Mouse (Mus musculus) embryonic facial prominence, embryonic 15.5 days (tissue): ENCODE measurements around the gene 4930568D16Rik. TPM values are rescaled to one million over a fixed set of nuclear protein-coding genes. Genes with fewer than 3 reads are reported as not detected.

Source experiments
- polyA plus RNA-seq: library from polyadenylated mRNA; unstranded; fragments of >200 nt; fragmentation: Nextera tagmentation; extraction: Ambion mirVana; gene quantifications from 2 replicates; pipeline ENCODE4 v1.2.1, GENCODE M21; 2015

4930568D16Rik gene
- polyA plus RNA-seq, 1 experiment from 2014 or later = not detected

Other genes starting within 250 kb of the 4930568D16Rik start
- gene Rab14, start 166.6 kb downstream of the 4930568D16Rik start, polyA plus RNA-seq = 337 and 352 TPM in 2 replicates
- gene Gsn, start 111.3 kb downstream of the 4930568D16Rik start, polyA plus RNA-seq = 327 and 340 TPM in 2 replicates
- 32.1 and 37.3 TPM in 2 replicates for gene Stom, start 30.8 kb downstream of the 4930568D16Rik start, polyA plus RNA-seq
- not detected in 2 replicates for gene 4930402F06Rik, start 29.4 kb upstream of the 4930568D16Rik start, polyA plus RNA-seq
- gene Ggta1, start 95.5 kb upstream of the 4930568D16Rik start, polyA plus RNA-seq = 33.5 and 38.3 TPM in 2 replicates
- 67.9 and 72.0 TPM in 2 replicates for gene Dab2ip, start 190.5 kb upstream of the 4930568D16Rik start, polyA plus RNA-seq